Mouse (Mus musculus) stomach, embryonic 16.5 days (tissue): ENCODE data around the gene Ifnk. TPM values are rescaled to one million over a fixed set of nuclear protein-coding genes. Genes with fewer than 3 reads are reported as not detected.

Experiments used
- ATAC-seq: fragments of 200-750 bp; cut with Nextera tagmentation; 2 replicates; pipeline ENCODE4 v1.8.0; 2017; ENCODE audit warnings: moderate number of reproducible peaks, moderate TSS enrichment; ENCODE audit not compliant: insufficient read depth, low FRiP score
- H3K27ac ChIP-seq: fragments of 300-500 bp; sonication (generic); 2 replicates; pipeline ENCODE4 v1.5.1; 2014; ENCODE audit warnings: low read length
- H3K27me3 ChIP-seq: fragments of 300-500 bp; sonication (generic); 2 replicates; pipeline ENCODE4 v1.6.1; 2014; ENCODE audit warnings: low read length, control low read depth, mixed read lengths; ENCODE audit not compliant: control insufficient read depth, insufficient read depth
- H3K36me3 ChIP-seq: fragments of 300-500 bp; sonication (generic); 2 replicates; pipeline ENCODE4 v1.6.1; 2014; ENCODE audit warnings: low read length; ENCODE audit not compliant: control insufficient read depth, insufficient read depth
- H3K4me1 ChIP-seq: fragments of 300-500 bp; sonication (generic); 2 replicates; pipeline ENCODE4 v1.6.1; 2014; ENCODE audit warnings: low read length, control low read depth, mixed read lengths; ENCODE audit not compliant: control insufficient read depth, insufficient read depth
- H3K4me2 ChIP-seq: fragments of 300-500 bp; sonication (generic); 2 replicates; pipeline ENCODE4 v1.6.1; 2014; ENCODE audit warnings: low read depth, low read length, mixed read lengths
- H3K4me3 ChIP-seq: fragments of 300-500 bp; sonication (generic); replicated peaks from 2 replicates; pipeline ENCODE4 v1.5.1; 2014; ENCODE audit warnings: mild to moderate bottlenecking, low read length
- H3K9ac ChIP-seq: fragments of 300-500 bp; sonication (generic); 2 replicates; pipeline ENCODE4 v1.6.1; 2014; ENCODE audit warnings: low read length
- H3K9me3 ChIP-seq: fragments of 300-500 bp; sonication (generic); replicated peaks from 2 replicates; pipeline ENCODE4 v1.6.1; 2016; ENCODE audit warnings: low read length, control low read depth; ENCODE audit not compliant: control insufficient read depth
- whole genome bisulfite sequencing: fragments of 180-500 bp; shearing (Covaris S2); extraction: QIAGEN DNeasy Blood & Tissue Kit; methylation state at CpG from one replicate; pipeline ENCODE4 v1.1.7; 2014; 5-methylcytosine and 5-hydroxymethylcytosine counted together
- polyA plus RNA-seq: library from polyadenylated mRNA; unstranded; fragments of >200 nt; fragmentation: Nextera tagmentation; extraction: Ambion mirVana; gene quantifications from 2 replicates; pipeline ENCODE4 v1.2.1, GENCODE M21; 2015

Gene Ifnk
- polyA plus RNA-seq, 1 experiment from 2014 or later, result 0.34 TPM

GRCm38 (mm10) chr4:35165947-35166346, 14.1 kb downstream of the Ifnk start:
- H3K9ac ChIP-seq, result no peak overlapping the region
- H3K36me3 ChIP-seq, result no peaks in the 10 kb centered on the region
- 62% methylated on average over 3 of the region's 3 CpGs for WGBS
- 0 out of 2 replicates have a peak, but pooled peaks cover 5% of the 10 kb centered on the region for H3K4me1 ChIP-seq
- no peak overlapping the region for H3K4me2 ChIP-seq
- peak overlapping the region; percentile 39; the same call in 1 of the 2 replicates for H3K27ac ChIP-seq
- peak; percentile 80 for ATAC-seq
- no peaks in the 10 kb centered on the region for H3K9me3 ChIP-seq
- H3K4me3 ChIP-seq, result no peak overlapping the region
- H3K27me3 ChIP-seq, result no peaks in the 10 kb centered on the region

GRCm38 (mm10) chr4:35167855-35168254, 16.0 kb downstream of the Ifnk start:
- no peaks in the 10 kb centered on the region for H3K36me3 ChIP-seq
- H3K4me3 ChIP-seq, result no peak overlapping the region
- H3K9me3 ChIP-seq, result no peaks in the 10 kb centered on the region
- no peak overlapping the region for H3K9ac ChIP-seq
- H3K27me3 ChIP-seq, result no peaks in the 10 kb centered on the region
- H3K27ac ChIP-seq, result no peak overlapping the region
- no peak overlapping the region for H3K4me2 ChIP-seq
- WGBS, result 74% methylated on average over 5 of the region's 5 CpGs
- H3K4me1 ChIP-seq, result 0 out of 2 replicates have a peak, but pooled peaks cover 5% of the 10 kb centered on the region
- ATAC-seq, result no peak

- 0 out of 2 replicates have a peak, but pooled peaks cover 8% of the 10 kb centered on the region for H3K4me1 ChIP-seq
- H3K9ac ChIP-seq, result no peak overlapping the region
- no peak overlapping the region for H3K27ac ChIP-seq
- no peak for ATAC-seq
- H3K27me3 ChIP-seq, result no peaks in the 10 kb centered on the region
- H3K36me3 ChIP-seq, result no peaks in the 10 kb centered on the region
- 0 out of 2 replicates have a peak overlapping the region, but pooled peaks have one; percentile 0 for H3K4me2 ChIP-seq
- H3K9me3 ChIP-seq, result no peaks in the 10 kb centered on the region
- H3K4me3 ChIP-seq, result no peak overlapping the region
- WGBS, result 42% methylated on average over 13 of the region's 13 CpGs
These were observed 17.8 kb downstream of the Ifnk start for GRCm38 (mm10) chr4:35169571-35170125.

- Histone ChIP-seq H3K36me3 (no peaks in the 10 kb centered on the region), H3K9me3 (no peaks in the 10 kb centered on the region), H3K9ac (no peak overlapping the region), H3K4me3 (no peak overlapping the region), H3K4me2 (no peak overlapping the region), H3K4me1 (0 out of 2 replicates have a peak, but pooled peaks cover 8% of the 10 kb centered on the region), H3K27ac (no peak overlapping the region), H3K27me3 (no peaks in the 10 kb centered on the region)
- WGBS, result 85% methylated on average over 2 of the region's 2 CpGs
- no peak for ATAC-seq
These were observed 20.6 kb downstream of the Ifnk start for GRCm38 (mm10) chr4:35172471-35172870.

GRCm38 (mm10) chr4:35173551-35173950, 21.7 kb downstream of the Ifnk start:
- Histone ChIP-seq H3K9ac (no peak overlapping the region), H3K4me1 (0 out of 2 replicates have a peak, but pooled peaks cover 8% of the 10 kb centered on the region), H3K9me3 (no peaks in the 10 kb centered on the region), H3K4me2 (no peak overlapping the region), H3K36me3 (no peaks in the 10 kb centered on the region), H3K27ac (no peak overlapping the region), H3K27me3 (no peaks in the 10 kb centered on the region), H3K4me3 (no peak overlapping the region)
- 65% methylated on average over 1 of the region's 1 CpGs for WGBS
- no peak for ATAC-seq

- ATAC-seq, result peak; percentile 72; the same call in 1 of the 2 replicates
- H3K27ac ChIP-seq, result no peak overlapping the region
- no peak overlapping the region for H3K9ac ChIP-seq
- H3K4me1 ChIP-seq, result 0 out of 2 replicates have a peak, but pooled peaks cover 3% of the 10 kb centered on the region
- no peak overlapping the region for H3K4me3 ChIP-seq
- H3K27me3 ChIP-seq, result no peaks in the 10 kb centered on the region
- H3K9me3 ChIP-seq, result no peaks in the 10 kb centered on the region
- no peaks in the 10 kb centered on the region for H3K36me3 ChIP-seq
- H3K4me2 ChIP-seq, result no peak overlapping the region
- 73% methylated on average over 2 of the region's 2 CpGs for WGBS
These were observed 23.7 kb downstream of the Ifnk start for GRCm38 (mm10) chr4:35175566-35175965.

GRCm38 (mm10) chr4:35177926-35178645, 26.2 kb downstream of the Ifnk start:
- no peaks in the 10 kb centered on the region for H3K36me3 ChIP-seq
- ATAC-seq, result no peak
- H3K4me1 ChIP-seq, result 0 out of 2 replicates have a peak, but pooled peaks cover 3% of the 10 kb centered on the region
- no peak overlapping the region for H3K27ac ChIP-seq
- no peak overlapping the region for H3K4me2 ChIP-seq
- 71% methylated on average over 12 of the region's 12 CpGs for WGBS
- H3K9me3 ChIP-seq, result no peaks in the 10 kb centered on the region
- no peak overlapping the region for H3K9ac ChIP-seq
- H3K27me3 ChIP-seq, result no peaks in the 10 kb centered on the region
- H3K4me3 ChIP-seq, result no peak overlapping the region

GRCm38 (mm10) chr4:35187617-35188326, 35.9 kb downstream of the Ifnk start:
- 0 out of 2 replicates have a peak, but pooled peaks cover 3% of the 10 kb centered on the region for H3K9me3 ChIP-seq
- no peak overlapping the region for H3K4me2 ChIP-seq
- no peak overlapping the region for H3K27ac ChIP-seq
- H3K36me3 ChIP-seq, result no peaks in the 10 kb centered on the region
- 76% methylated on average over 8 of the region's 8 CpGs for WGBS
- no peaks in the 10 kb centered on the region for H3K4me1 ChIP-seq
- H3K27me3 ChIP-seq, result no peaks in the 10 kb centered on the region
- ATAC-seq, result no peak
- H3K4me3 ChIP-seq, result no peak overlapping the region
- no peak overlapping the region for H3K9ac ChIP-seq

GRCm38 (mm10) chr4:35189794-35190193, 37.9 kb downstream of the Ifnk start:
- 68% methylated on average over 5 of the region's 5 CpGs for WGBS
- no peaks in the 10 kb centered on the region for H3K36me3 ChIP-seq
- no peak for ATAC-seq
- H3K4me3 ChIP-seq, result no peak overlapping the region
- H3K9me3 ChIP-seq, result 0 out of 2 replicates have a peak, but pooled peaks cover 3% of the 10 kb centered on the region
- H3K4me2 ChIP-seq, result no peak overlapping the region
- H3K4me1 ChIP-seq, result no peaks in the 10 kb centered on the region
- no peak overlapping the region for H3K27ac ChIP-seq
- no peaks in the 10 kb centered on the region for H3K27me3 ChIP-seq
- no peak overlapping the region for H3K9ac ChIP-seq
